Mouse (Mus musculus) CD8-positive naive resting alpha-beta T cell, adult 57 days (primary cell): ENCODE data around the gene A3galt2. TPM values are rescaled to one million over a fixed set of nuclear protein-coding genes. Genes with fewer than 3 reads are reported as not detected.

ENCODE experiments used
- total RNA-seq: library from RNA; stranded (reverse); gene quantifications from one replicate; pipeline ENCODE4 v1.2.4, GENCODE M21; 2023

Gene A3galt2
- total RNA-seq: 2.2 TPM

GRCm38 (mm10) chr4:128755064-128755463, at the start of gene A3galt2:
A3galt2 (plus strand) TSS chr4:128755364.

GRCm38 (mm10) chr4:128806043-128806826, 51.1 kb downstream of the A3galt2 start, which contains the start of gene Zfp362:
Zfp362 (minus strand) TSS chr4:128806045.

Other genes starting within 250 kb of the A3galt2 start
- gene Zscan20, start 145.3 kb upstream of the A3galt2 start, total RNA-seq: 11.6 TPM
- 11.4 TPM for gene Tlr12, start 136.7 kb upstream of the A3galt2 start, total RNA-seq
- gene Phc2, start 100.7 kb upstream of the A3galt2 start, total RNA-seq: 83.0 TPM
- 35.8 TPM for gene Zfp362, start 50.7 kb downstream of the A3galt2 start, total RNA-seq
- 4.4 TPM for gene Trim62, start 128.2 kb downstream of the A3galt2 start, total RNA-seq
- not detected for gene Azin2, start 207.1 kb downstream of the A3galt2 start, total RNA-seq
- gene Ak2, start 236.6 kb downstream of the A3galt2 start, total RNA-seq: 54.9 TPM